Mouse (Mus musculus) intestine, postnatal 0 days (tissue): ENCODE data around the gene Atxn7l1. TPM values are rescaled to one million over a fixed set of nuclear protein-coding genes. Genes with fewer than 3 reads are reported as not detected.

Source experiments
- ATAC-seq: fragments of 200-750 bp; cut with Nextera tagmentation; 2 replicates; pipeline ENCODE4 v1.8.0; 2017; ENCODE audit warnings: mild to moderate bottlenecking, moderate TSS enrichment, moderate library complexity
- H3K27ac ChIP-seq: fragments of 300-500 bp; sonication (generic); 2 replicates; pipeline ENCODE4 v1.5.1; 2014; ENCODE audit warnings: mild to moderate bottlenecking, low read depth, low read length, moderate library complexity
- H3K27me3 ChIP-seq: fragments of 300-500 bp; sonication (generic); replicated peaks from 2 replicates; pipeline ENCODE4 v1.6.1; 2014; ENCODE audit warnings: low read length, mixed read lengths; ENCODE audit not compliant: control insufficient read depth, insufficient read depth
- H3K36me3 ChIP-seq: fragments of 300-500 bp; sonication (generic); 2 replicates; pipeline ENCODE4 v1.6.1; 2014; ENCODE audit warnings: mild to moderate bottlenecking, moderate library complexity; ENCODE audit not compliant: control insufficient read depth, insufficient read depth
- H3K4me1 ChIP-seq: fragments of 300-500 bp; sonication (generic); replicated peaks from 2 replicates; pipeline ENCODE4 v1.6.1; 2014; ENCODE audit warnings: antibody characterized with exemption, low read length, mixed read lengths; ENCODE audit not compliant: control insufficient read depth, insufficient read depth
- H3K4me2 ChIP-seq: fragments of 300-500 bp; sonication (generic); replicated peaks from 2 replicates; pipeline ENCODE4 v1.6.1; 2014; ENCODE audit warnings: low read depth, mild to moderate bottlenecking, moderate library complexity
- H3K4me3 ChIP-seq: fragments of 300-500 bp; sonication (generic); 2 replicates; pipeline ENCODE4 v1.5.1; 2014; ENCODE audit warnings: low read depth, low read length
- H3K9ac ChIP-seq: fragments of 300-500 bp; sonication (generic); 2 replicates; pipeline ENCODE4 v1.6.1; 2014; ENCODE audit warnings: mild to moderate bottlenecking, low read depth, low read length
- H3K9me3 ChIP-seq: fragments of 300-500 bp; sonication (generic); 2 replicates; pipeline ENCODE4 v1.6.1; 2016; ENCODE audit warnings: mixed run types; ENCODE audit not compliant: control insufficient read depth
- CTCF ChIP-seq: sonication (generic); IDR thresholded peaks from 2 replicates; pipeline ENCODE4 v1.5.1; 2016; ENCODE audit warnings: low read depth, mild to moderate bottlenecking, control low read depth, antibody characterized with exemption, moderate library complexity
- WGBS: fragments of 180-500 bp; shearing (Covaris S2); extraction: QIAGEN DNeasy Blood & Tissue Kit; methylation state at CpG from one replicate; pipeline ENCODE4 v1.1.7; 2014; 5-methylcytosine and 5-hydroxymethylcytosine counted together
- polyA plus RNA-seq: library from polyadenylated mRNA; unstranded; fragments of >200 nt; fragmentation: Nextera tagmentation; extraction: Ambion mirVana; gene quantifications from 2 replicates; pipeline ENCODE4 v1.2.1, GENCODE M21; 2015

The Atxn7l1 gene
- polyA plus RNA-seq, 1 experiment from 2014 or later = 8.2 TPM

GRCm38 (mm10) chr12:33251399-33251798 is 103.9 kb downstream of the Atxn7l1 start:
- Histone ChIP-seq H3K27me3 (no peaks in the 10 kb centered on the region), H3K4me2 (no peak overlapping the region), H3K36me3 (peaks cover 12% of the 10 kb centered on the region; the same call in 1 of the 2 replicates), H3K4me1 (no peaks in the 10 kb centered on the region), H3K9ac (no peak overlapping the region), H3K4me3 (no peak overlapping the region), H3K9me3 (no peaks in the 10 kb centered on the region), H3K27ac (no peak overlapping the region)
- WGBS = 87% methylated on average over 8 of the region's 8 CpGs
- no peak for ATAC-seq
- TF ChIP-seq CTCF = no peak

- Histone ChIP-seq H3K27me3 (no peaks in the 10 kb centered on the region), H3K9ac (no peak overlapping the region), H3K4me1 (no peaks in the 10 kb centered on the region), H3K27ac (no peak overlapping the region), H3K36me3 (peaks cover 12% of the 10 kb centered on the region; the same call in 1 of the 2 replicates), H3K4me2 (no peak overlapping the region), H3K9me3 (no peaks in the 10 kb centered on the region), H3K4me3 (no peak overlapping the region)
- ATAC-seq = no peak
- no peak for TF ChIP-seq CTCF
- WGBS = 79% methylated on average over 6 of the region's 6 CpGs
Observed at GRCm38 (mm10) chr12:33252621-33253020, 105.1 kb downstream of the Atxn7l1 start.

DNA sequence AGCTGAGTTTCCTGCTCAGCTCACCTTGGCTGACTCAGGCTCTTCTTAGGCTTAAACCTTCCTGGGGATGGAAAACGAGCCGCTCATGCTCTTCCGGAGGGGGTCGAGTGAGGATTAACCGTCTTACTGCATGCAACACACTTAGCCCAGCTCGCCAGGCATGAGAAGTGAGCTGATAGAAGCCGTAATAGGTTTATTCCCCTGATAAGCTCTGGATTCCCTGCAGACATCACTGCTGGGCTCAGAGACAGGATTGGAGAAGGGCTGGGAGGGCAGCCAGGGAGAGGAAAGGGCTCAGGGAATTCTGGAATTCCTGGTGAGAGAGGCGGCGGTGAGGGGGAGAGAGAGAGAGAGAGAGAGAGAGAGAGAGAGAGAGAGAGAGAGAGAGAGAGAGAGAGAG is 105.7 kb downstream of the Atxn7l1 start:
- peaks cover 12% of the 10 kb centered on the region; the same call in 1 of the 2 replicates for H3K36me3 ChIP-seq
- 54% methylated on average over 9 of the region's 9 CpGs for WGBS

GRCm38 (mm10) chr12:33255256-33255655 is 107.8 kb downstream of the Atxn7l1 start:
- Histone ChIP-seq H3K9me3 (no peaks in the 10 kb centered on the region), H3K4me3 (no peak overlapping the region), H3K36me3 (peaks cover 3% of the 10 kb centered on the region; the same call in 1 of the 2 replicates), H3K27ac (no peak overlapping the region), H3K4me2 (no peak overlapping the region), H3K27me3 (no peaks in the 10 kb centered on the region), H3K4me1 (no peaks in the 10 kb centered on the region), H3K9ac (no peak overlapping the region)
- ATAC-seq = no peak
- no peak for TF ChIP-seq CTCF
- WGBS = 74% methylated on average over 2 of the region's 2 CpGs

More for the DNA sequence above, 105.7 kb downstream of the Atxn7l1 start:
- H3K9me3 ChIP-seq = no peaks in the 10 kb centered on the region
- no peak overlapping the region for H3K4me2 ChIP-seq
- H3K4me3 ChIP-seq = no peak overlapping the region
- no peaks in the 10 kb centered on the region for H3K4me1 ChIP-seq
- no peak overlapping the region for H3K27ac ChIP-seq
- no peak overlapping the region for H3K9ac ChIP-seq
- ATAC-seq = no peak
- no peaks in the 10 kb centered on the region for H3K27me3 ChIP-seq
- TF ChIP-seq CTCF = no peak

- no peak overlapping the region for H3K4me3 ChIP-seq
- H3K27ac ChIP-seq = no peak overlapping the region
- H3K27me3 ChIP-seq = no peaks in the 10 kb centered on the region
- 96% methylated on average over 6 of the region's 6 CpGs for WGBS
- H3K9me3 ChIP-seq = no peaks in the 10 kb centered on the region
- no peak for TF ChIP-seq CTCF
- no peak overlapping the region for H3K9ac ChIP-seq
- no peak overlapping the region for H3K4me2 ChIP-seq
- no peaks in the 10 kb centered on the region; the same call in 1 of the 2 replicates for H3K36me3 ChIP-seq
- H3K4me1 ChIP-seq = no peaks in the 10 kb centered on the region
- ATAC-seq = no peak
Observed at GRCm38 (mm10) chr12:33256426-33256825, 108.9 kb downstream of the Atxn7l1 start.

- Histone ChIP-seq H3K4me2 (no peak overlapping the region), H3K4me3 (no peak overlapping the region), H3K9me3 (no peaks in the 10 kb centered on the region), H3K4me1 (no peaks in the 10 kb centered on the region), H3K27me3 (no peaks in the 10 kb centered on the region), H3K27ac (no peak overlapping the region), H3K36me3 (no peaks in the 10 kb centered on the region), H3K9ac (no peak overlapping the region)
- TF ChIP-seq CTCF = no peak
- no peak for ATAC-seq
- WGBS = 89% methylated on average over 5 of the region's 5 CpGs
Observed at GRCm38 (mm10) chr12:33258995-33259529, 111.6 kb downstream of the Atxn7l1 start.
